Comparison of ENCODE assay signal across 13 mouse cellular contexts in genomic region chr8:120732068-120732467, GRCm38 (mm10). TPM values are rescaled to one million over a fixed set of nuclear protein-coding genes. Genes with fewer than 3 reads are reported as not detected.
DNase-seq lines count a peak whose midpoint lies in the region; ATAC-seq and TF ChIP-seq lines count a peak whose summit lies in the region.
"Had no signal": no experiment of that assay in that cellular context is flagged by ENCODE, and none has a peak within 500 bp of the region (broad histone marks: within the 10 kb centered on the region; RNA-seq: fewer than 3 reads in every experiment).

No protein-coding gene starts in this region.

- H3K27me3 ChIP-seq in hindbrain, embryonic 15.5 days: peaks cover 29% of the 10 kb centered on the region
- peaks cover 13% of the 10 kb centered on the region; the same call in 1 of the 2 replicates for H3K27me3 ChIP-seq in hindbrain, postnatal 0 days (ENCODE audit: insufficient read depth, low read length)
- peaks cover 17% of the 10 kb centered on the region for H3K27me3 ChIP-seq in midbrain, postnatal 0 days (ENCODE audit: insufficient read depth, low read length)

- TF ChIP-seq CTCF in hindbrain, postnatal 0 days (IDR thresholded peaks at IDR 0.05; ENCODE audit: low read depth): no peak
- TF ChIP-seq CTCF in midbrain, postnatal 0 days (IDR thresholded peaks at IDR 0.05): no peak

- H3K4me3 ChIP-seq in hindbrain, embryonic 15.5 days: no peak overlapping the region
- H3K4me3 ChIP-seq in hindbrain, postnatal 0 days (ENCODE audit: low read length): no peak overlapping the region
- peak overlapping the region in 1 of 2 experiments; percentile 22; a peak in 1 of 4 replicates for H3K4me3 ChIP-seq in ES-E14 (ENCODE audit: insufficient read depth in 1 of 2, low read depth in 1 of 2, low read length in 2 of 2, poor library complexity in 1 of 2, severe bottlenecking in 1 of 2)
- H3K4me3 ChIP-seq in midbrain, postnatal 0 days (ENCODE audit: low read depth, low read length): no peak overlapping the region
- H3K4me3 ChIP-seq: gastrocnemius, adult 2 months had no signal

- H3K9me3 ChIP-seq in hindbrain, embryonic 15.5 days: no peaks in the 10 kb centered on the region
- H3K9me3 ChIP-seq in hindbrain, postnatal 0 days (ENCODE audit: low read length): no peaks in the 10 kb centered on the region
- no peaks in the 10 kb centered on the region for H3K9me3 ChIP-seq in ES-E14 (ENCODE audit: control insufficient read depth, insufficient read depth, low read depth, low read length)
- no peaks in the 10 kb centered on the region for H3K9me3 ChIP-seq in midbrain, postnatal 0 days (ENCODE audit: low read length)

- no peak for ATAC-seq in hindbrain, embryonic 15.5 days (ENCODE audit: low FRiP score, low read depth)
- no peak for ATAC-seq in hindbrain, postnatal 0 days
- ATAC-seq in midbrain, postnatal 0 days (ENCODE audit: low FRiP score): no peak
- ATAC-seq: CD4-positive, CD25-positive, alpha-beta regulatory T cell, adult 4 months had no signal

- in situ Hi-C loops in ES-E14 (cut with MboI; ENCODE audit: low sequenced_read_pairs in 2 of 2, unreplicated experiment in 2 of 2): no loop called here

- H3K4me2 ChIP-seq in hindbrain, embryonic 15.5 days: peak overlapping the region; percentile 31; the same call in 1 of the 2 replicates
- H3K4me2 ChIP-seq in hindbrain, postnatal 0 days (ENCODE audit: low read depth, low read length): no peak overlapping the region
- peak overlapping the region; percentile 12; the same call in 1 of the 2 replicates for H3K4me2 ChIP-seq in midbrain, postnatal 0 days (ENCODE audit: low read depth, low read length, poor library complexity, severe bottlenecking)

- 41% methylated on average over 6 of the region's 6 CpGs for WGBS in hindbrain, embryonic 15.5 days
- 57% methylated on average over 6 of the region's 6 CpGs for WGBS in hindbrain, postnatal 0 days
- WGBS in midbrain, postnatal 0 days: 54% methylated on average over 5 of the region's 6 CpGs

- DNase-seq in hindbrain, postnatal 0 days (ENCODE audit: low spot score): no peak
- DNase-seq in ES-E14 (ENCODE audit: low read depth, low spot score): peak; percentile 66
- DNase-seq in kidney, postnatal 10 days: peak; percentile 55
- DNase-seq in midbrain, postnatal 0 days (ENCODE audit: low spot score): no peak
- no peak for DNase-seq in urinary bladder, postnatal 4 days (ENCODE audit: low spot score in 2 of 2)
- no peak for DNase-seq in left cerebral cortex, adult 9 months (ENCODE audit: low spot score in 2 of 2)
- DNase-seq in cerebellum, postnatal 36 days: no peak
- DNase-seq: gastrocnemius, adult 2 months; left cerebral cortex, postnatal 4 days had no signal

- H3K9ac ChIP-seq in hindbrain, embryonic 15.5 days: no peak overlapping the region
- no peak overlapping the region for H3K9ac ChIP-seq in hindbrain, postnatal 0 days (replicated peaks; ENCODE audit: low read length)
- no peak overlapping the region for H3K9ac ChIP-seq in ES-E14 (ENCODE audit: insufficient read depth, low read depth, low read length, poor library complexity, severe bottlenecking)
- H3K9ac ChIP-seq in midbrain, postnatal 0 days (replicated peaks; ENCODE audit: low read length, poor library complexity, severe bottlenecking): no peak overlapping the region

- no peaks in the 10 kb centered on the region for H3K36me3 ChIP-seq in hindbrain, embryonic 15.5 days
- H3K36me3 ChIP-seq in hindbrain, postnatal 0 days (ENCODE audit: insufficient read depth, low read length): no peaks in the 10 kb centered on the region
- no peaks in the 10 kb centered on the region for H3K36me3 ChIP-seq in ES-E14 (ENCODE audit: control insufficient read depth, insufficient read depth, low read length, poor library complexity, severe bottlenecking)
- H3K36me3 ChIP-seq in midbrain, postnatal 0 days (ENCODE audit: insufficient read depth, low read length): no peaks in the 10 kb centered on the region

- H3K27ac ChIP-seq in hindbrain, embryonic 15.5 days (replicated peaks): no peak overlapping the region
- H3K27ac ChIP-seq in hindbrain, postnatal 0 days: no peak overlapping the region
- no peak overlapping the region for H3K27ac ChIP-seq in ES-E14 (ENCODE audit: insufficient read depth, low read depth, low read length, poor library complexity, severe bottlenecking)
- H3K27ac ChIP-seq in midbrain, postnatal 0 days (ENCODE audit: low read depth, low read length): no peak overlapping the region
- H3K27ac ChIP-seq: gastrocnemius, adult 2 months; kidney, postnatal 0 days; macrophage had no signal

- peaks cover 16% of the 10 kb centered on the region for H3K4me1 ChIP-seq in hindbrain, embryonic 15.5 days (replicated peaks)
- 0 out of 2 replicates have a peak, but pooled peaks cover 7% of the 10 kb centered on the region for H3K4me1 ChIP-seq in hindbrain, postnatal 0 days (ENCODE audit: insufficient read depth, low read length)
- H3K4me1 ChIP-seq in ES-E14 (ENCODE audit: control insufficient read depth in 2 of 2, insufficient read depth in 2 of 2, low read length in 2 of 2, poor library complexity in 1 of 2): no peaks in the 10 kb centered on the region
- no peaks in the 10 kb centered on the region; the same call in 1 of the 2 replicates for H3K4me1 ChIP-seq in midbrain, postnatal 0 days (ENCODE audit: insufficient read depth, low read length)

TF ChIP-seq in ES-E14, 5 proteins besides CTCF, POLR2A, EP300 and RAD21:
- TF ChIP-seq ZC3H11A (IDR thresholded peaks at IDR 0.05; ENCODE audit: borderline replicate concordance, low read depth, low read length) (no peak), ZNF384 (IDR thresholded peaks at IDR 0.05; ENCODE audit: low read depth, low read length) (0 out of 2 replicates have a peak, but pooled peaks have one; percentile 52), MAFK (IDR thresholded peaks at IDR 0.05; ENCODE audit: insufficient read depth, low read depth, low read length) (no peak), HCFC1 (IDR thresholded peaks at IDR 0.05; ENCODE audit: borderline replicate concordance, insufficient read depth, low read length) (no peak), CHD2 (IDR thresholded peaks at IDR 0.05; ENCODE audit: low read depth, low read length) (no peak)
TF ChIP-seq in ES-E14: peak in this region for 1.

RNA-seq across cellular contexts. Expression of gene Irf8, which starts 4.1 kb away (rescaled TPM):
- 4.2 and 6.1 TPM in 2 replicates for polyA plus RNA-seq in hindbrain, embryonic 15.5 days (2015; fragmentation: Nextera tagmentation; extraction: Ambion mirVana)
- total RNA-seq in hindbrain, postnatal 0 days (2014; rRNA removed): 7.7 and 10.2 TPM in 2 replicates
- polyA plus RNA-seq in hindbrain, postnatal 0 days (2015; fragmentation: Nextera tagmentation; extraction: Ambion mirVana): 5.2 and 6.2 TPM in 2 replicates
- total RNA-seq in ES-E14 (2012; rRNA removed): 0.74 and 1.2 TPM in 2 replicates
- total RNA-seq in midbrain, postnatal 0 days (2014; rRNA removed): 3.2 and 3.5 TPM in 2 replicates
- 5.0 and 5.7 TPM in 2 replicates for polyA plus RNA-seq in midbrain, postnatal 0 days (2015; fragmentation: Nextera tagmentation; extraction: Ambion mirVana)

Comparison
In these comparisons a context has a peak if more than half of its experiments do, and no peak if none do; other contexts are left out.
1. DNase-seq: peak in ES-E14 (single experiment) and kidney, postnatal 10 days (single experiment); none in hindbrain, postnatal 0 days (single experiment), midbrain, postnatal 0 days (single experiment), urinary bladder, postnatal 4 days (0 of 2), left cerebral cortex, adult 9 months (0 of 2) and cerebellum, postnatal 36 days (0 of 2).